Mouse (Mus musculus): ENCODE data around the gene 2310061I04Rik.

- no peak for TF ChIP-seq CTCF (IDR thresholded peaks at IDR 0.05; ENCODE audit: low read depth)
- TF ChIP-seq EP300 (optimal IDR thresholded peaks at IDR 0.05): no peak
These were observed 30.9 kb downstream of the 2310061I04Rik start for GRCm38 (mm10) chr17:35866281-35866831.
